Mouse (Mus musculus): Measurements from ENCODE around the gene Elmo1. TPM values are rescaled to one million over a fixed set of nuclear protein-coding genes. Genes with fewer than 3 reads are reported as not detected.

Gene Elmo1
- polyA plus RNA-seq, 1 experiment, result 0.40 TPM

DNA sequence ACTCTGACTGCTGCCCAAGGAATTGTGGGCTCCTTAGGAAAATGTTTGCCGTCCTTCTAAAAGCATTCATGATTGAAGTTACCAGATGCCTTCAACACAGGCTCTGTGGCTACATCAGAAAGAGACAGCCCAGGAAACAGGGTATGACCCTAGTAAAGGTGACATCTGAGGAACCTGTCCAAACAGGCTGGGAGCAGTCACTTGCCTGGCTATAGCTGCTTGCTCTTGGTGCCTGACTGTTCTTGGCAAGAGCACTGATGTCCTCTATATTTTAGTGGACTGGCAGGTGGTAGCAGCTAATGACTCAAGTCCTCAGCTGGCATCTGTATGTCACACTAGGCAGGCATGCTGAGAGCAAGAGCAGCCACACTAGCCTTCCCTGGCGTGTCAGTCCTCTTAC, 468.0 kb downstream of the Elmo1 start:
- H3ac ChIP-seq (ENCODE audit: control insufficient read depth, insufficient read length), result no peak overlapping the region
- no peaks in the 10 kb centered on the region for H3K79me2 ChIP-seq (ENCODE audit: control insufficient read depth, insufficient read depth)
- no peak overlapping the region for H3K4me3 ChIP-seq
- no peaks in the 10 kb centered on the region for H3K36me3 ChIP-seq (ENCODE audit: control insufficient read depth, insufficient read depth)
- no peaks in the 10 kb centered on the region for H3K27me3 ChIP-seq (ENCODE audit: control insufficient read depth, insufficient read depth, insufficient read length)
- no peak overlapping the region for H3K4me2 ChIP-seq (ENCODE audit: low read depth)
- TF ChIP-seq MYOD1 (IDR thresholded peaks at IDR 0.05; ENCODE audit: control insufficient read depth in 1 of 3, insufficient read length in 2 of 3, low read depth in 2 of 3), result no peak

DNA sequence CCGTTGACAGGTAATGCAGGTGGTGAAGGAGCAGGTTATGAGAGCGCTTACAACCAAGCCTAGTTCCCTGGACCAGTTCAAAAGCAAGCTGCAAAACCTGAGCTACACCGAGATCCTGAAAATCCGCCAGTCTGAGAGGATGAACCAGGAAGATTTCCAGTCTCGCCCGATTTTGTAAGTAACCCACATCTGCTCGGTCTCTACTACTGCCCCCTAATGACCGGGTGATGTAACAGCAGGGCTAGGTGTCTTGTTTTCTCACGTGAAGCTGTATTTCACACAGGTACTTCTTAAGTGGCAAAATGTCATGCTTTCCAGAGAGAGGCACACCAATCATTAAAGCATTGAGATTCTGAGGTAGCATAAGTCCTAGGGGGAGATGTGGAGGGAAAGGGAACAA, 474.0 kb downstream of the Elmo1 start:
- Histone ChIP-seq H3K4me3 (no peak overlapping the region), H3K36me3 (ENCODE audit: control insufficient read depth, insufficient read depth) (no peaks in the 10 kb centered on the region), H3ac (ENCODE audit: control insufficient read depth, insufficient read length) (no peak overlapping the region), H3K4me2 (ENCODE audit: low read depth) (no peak overlapping the region), H3K79me2 (ENCODE audit: control insufficient read depth, insufficient read depth) (no peaks in the 10 kb centered on the region), H3K27me3 (ENCODE audit: control insufficient read depth, insufficient read depth, insufficient read length) (no peaks in the 10 kb centered on the region)
- TF ChIP-seq TCF3 (IDR thresholded peaks at IDR 0.05; ENCODE audit: insufficient read length, low read depth), result no peak
- TF ChIP-seq MYOD1 (IDR thresholded peaks at IDR 0.05; ENCODE audit: control insufficient read depth in 1 of 3, insufficient read length in 2 of 3, low read depth in 2 of 3), result no peak
- TF ChIP-seq CEBPB (IDR thresholded peaks at IDR 0.05; ENCODE audit: insufficient read depth, poor library complexity, severe bottlenecking), result no peak
- TF ChIP-seq TCF12 (IDR thresholded peaks at IDR 0.05; ENCODE audit: insufficient read depth, poor library complexity, severe bottlenecking), result no peak
- TF ChIP-seq MAX (IDR thresholded peaks at IDR 0.05; ENCODE audit: low read depth), result no peak
- TF ChIP-seq MYOG (IDR thresholded peaks at IDR 0.05; ENCODE audit: control insufficient read depth in 1 of 3, insufficient read depth in 1 of 3, insufficient read length in 2 of 3, low read depth in 2 of 3), result no peak
- no peak for TF ChIP-seq USF1 (IDR thresholded peaks at IDR 0.05; ENCODE audit: low read depth)
- no peak for TF ChIP-seq REST (IDR thresholded peaks at IDR 0.05; ENCODE audit: insufficient read depth, insufficient read length)
- no peak for TF ChIP-seq SRF (IDR thresholded peaks at IDR 0.05; ENCODE audit: control insufficient read depth, insufficient read length, low read depth)
- TF ChIP-seq POLR2AphosphoS2 (IDR thresholded peaks at IDR 0.05; ENCODE audit: insufficient read length, low read depth), result no peak
- no peak for TF ChIP-seq POLR2A (IDR thresholded peaks at IDR 0.05; ENCODE audit: insufficient read length, low read depth)
- TF ChIP-seq E2F4 (IDR thresholded peaks at IDR 0.05; ENCODE audit: insufficient read depth), result no peak

DNA sequence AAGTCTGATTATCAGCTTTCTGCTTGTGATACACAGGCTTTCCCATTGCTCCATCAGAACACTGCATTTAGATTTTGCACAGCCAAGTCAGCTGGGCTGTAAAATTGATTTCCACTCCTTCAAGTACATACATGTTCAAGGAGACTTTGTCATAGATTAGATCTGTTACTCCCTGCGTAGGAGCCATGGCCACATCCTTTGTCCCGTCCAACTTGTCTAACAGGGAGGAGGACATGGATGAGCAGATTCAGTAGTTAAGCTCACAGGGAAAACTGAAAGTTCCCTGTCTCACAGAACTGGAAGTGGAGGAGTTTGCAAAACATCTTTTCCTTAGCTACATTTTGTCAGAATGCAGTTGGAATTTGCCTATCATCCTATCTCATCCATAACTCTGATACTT, 484.8 kb downstream of the Elmo1 start:
- Histone ChIP-seq H3K36me3 (ENCODE audit: control insufficient read depth, insufficient read depth) (no peaks in the 10 kb centered on the region), H3K27me3 (ENCODE audit: control insufficient read depth, insufficient read depth, insufficient read length) (no peaks in the 10 kb centered on the region), H3K4me3 (no peak overlapping the region), H3K4me2 (ENCODE audit: low read depth) (no peak overlapping the region), H3K79me2 (ENCODE audit: control insufficient read depth, insufficient read depth) (no peaks in the 10 kb centered on the region), H3ac (ENCODE audit: control insufficient read depth, insufficient read length) (no peak overlapping the region)
- TF ChIP-seq E2F4 (IDR thresholded peaks at IDR 0.05; ENCODE audit: insufficient read depth) (no peak), MYOG (IDR thresholded peaks at IDR 0.05; ENCODE audit: control insufficient read depth in 1 of 3, insufficient read depth in 1 of 3, insufficient read length in 2 of 3, low read depth in 2 of 3) (no peak), REST (IDR thresholded peaks at IDR 0.05; ENCODE audit: insufficient read depth, insufficient read length) (no peak), SRF (IDR thresholded peaks at IDR 0.05; ENCODE audit: control insufficient read depth, insufficient read length, low read depth) (no peak), MYOD1 (IDR thresholded peaks at IDR 0.05; ENCODE audit: control insufficient read depth in 1 of 3, insufficient read length in 2 of 3, low read depth in 2 of 3) (no peak), TCF3 (IDR thresholded peaks at IDR 0.05; ENCODE audit: insufficient read length, low read depth) (no peak), USF1 (IDR thresholded peaks at IDR 0.05; ENCODE audit: low read depth) (no peak), MAX (IDR thresholded peaks at IDR 0.05; ENCODE audit: low read depth) (no peak), TCF12 (IDR thresholded peaks at IDR 0.05; ENCODE audit: insufficient read depth, poor library complexity, severe bottlenecking) (no peak), POLR2A (IDR thresholded peaks at IDR 0.05; ENCODE audit: insufficient read length, low read depth) (no peak)

DNA sequence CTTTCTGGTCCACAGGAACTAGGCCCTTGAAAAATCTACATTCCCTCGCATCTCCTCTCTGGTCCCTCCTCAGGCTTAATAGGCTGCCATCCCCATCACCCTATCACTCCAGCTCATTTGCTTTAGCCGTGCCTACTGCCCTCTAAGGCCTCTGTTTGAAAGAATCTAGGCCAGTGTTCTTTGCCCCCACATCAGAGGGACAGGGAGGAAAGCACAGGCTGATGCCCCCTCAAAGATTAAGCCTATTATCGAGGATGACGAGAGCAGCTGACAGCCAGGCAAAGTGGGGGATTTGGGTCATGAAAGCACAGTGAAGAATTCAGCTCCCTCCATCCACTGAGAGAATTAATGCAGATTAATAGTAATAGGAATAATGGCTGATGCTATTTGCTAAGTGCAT, 495.5 kb downstream of the Elmo1 start:
- H3K4me2 ChIP-seq (ENCODE audit: low read depth), result no peak overlapping the region
- TF ChIP-seq POLR2AphosphoS2 (IDR thresholded peaks at IDR 0.05; ENCODE audit: insufficient read length, low read depth) (no peak), MYOG (IDR thresholded peaks at IDR 0.05; ENCODE audit: control insufficient read depth in 1 of 3, insufficient read depth in 1 of 3, insufficient read length in 2 of 3, low read depth in 2 of 3) (no peak), CEBPB (IDR thresholded peaks at IDR 0.05; ENCODE audit: insufficient read depth, poor library complexity, severe bottlenecking) (no peak), POLR2A (IDR thresholded peaks at IDR 0.05; ENCODE audit: insufficient read length, low read depth) (no peak), E2F4 (IDR thresholded peaks at IDR 0.05; ENCODE audit: insufficient read depth) (no peak), USF1 (IDR thresholded peaks at IDR 0.05; ENCODE audit: low read depth) (no peak), SRF (IDR thresholded peaks at IDR 0.05; ENCODE audit: control insufficient read depth, insufficient read length, low read depth) (no peak), MAX (IDR thresholded peaks at IDR 0.05; ENCODE audit: low read depth) (no peak), MYOD1 (IDR thresholded peaks at IDR 0.05; ENCODE audit: control insufficient read depth in 1 of 3, insufficient read length in 2 of 3, low read depth in 2 of 3) (no peak), TCF3 (IDR thresholded peaks at IDR 0.05; ENCODE audit: insufficient read length, low read depth) (no peak), TCF12 (IDR thresholded peaks at IDR 0.05; ENCODE audit: insufficient read depth, poor library complexity, severe bottlenecking) (no peak), REST (IDR thresholded peaks at IDR 0.05; ENCODE audit: insufficient read depth, insufficient read length) (no peak)
- no peak overlapping the region for H3ac ChIP-seq (ENCODE audit: control insufficient read depth, insufficient read length)
- H3K36me3 ChIP-seq (ENCODE audit: control insufficient read depth, insufficient read depth), result no peaks in the 10 kb centered on the region
- H3K27me3 ChIP-seq (ENCODE audit: control insufficient read depth, insufficient read depth, insufficient read length), result no peaks in the 10 kb centered on the region
- H3K4me3 ChIP-seq, result no peak overlapping the region
- H3K79me2 ChIP-seq (ENCODE audit: control insufficient read depth, insufficient read depth), result no peaks in the 10 kb centered on the region

DNA sequence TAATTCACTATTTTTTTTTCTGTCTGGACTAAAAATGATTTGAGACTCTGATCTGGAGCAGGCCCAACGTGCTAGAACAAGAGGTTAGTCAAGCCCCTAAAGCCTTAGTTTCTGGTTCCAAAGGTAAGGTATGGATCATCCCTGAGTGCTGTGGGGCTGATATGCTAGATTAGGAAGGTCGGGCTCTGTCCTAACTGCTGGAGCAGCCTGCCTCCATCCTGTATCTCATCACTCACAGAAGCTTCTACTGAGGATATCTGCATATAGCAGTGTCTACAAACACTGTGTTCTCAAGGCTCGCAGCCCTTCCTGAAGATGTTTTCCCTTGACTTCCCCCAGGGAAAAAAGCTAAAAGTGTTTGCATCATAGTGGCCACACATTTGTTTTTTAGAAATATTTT, 496.1 kb downstream of the Elmo1 start:
- Histone ChIP-seq H3K4me3 (no peak overlapping the region), H3K27me3 (ENCODE audit: control insufficient read depth, insufficient read depth, insufficient read length) (no peaks in the 10 kb centered on the region), H3K4me2 (ENCODE audit: low read depth) (no peak overlapping the region), H3K79me2 (ENCODE audit: control insufficient read depth, insufficient read depth) (no peaks in the 10 kb centered on the region), H3K36me3 (ENCODE audit: control insufficient read depth, insufficient read depth) (no peaks in the 10 kb centered on the region), H3ac (ENCODE audit: control insufficient read depth, insufficient read length) (no peak overlapping the region)
- no peak for TF ChIP-seq TCF3 (IDR thresholded peaks at IDR 0.05; ENCODE audit: insufficient read length, low read depth)
- TF ChIP-seq POLR2A (IDR thresholded peaks at IDR 0.05; ENCODE audit: insufficient read length, low read depth), result no peak
- no peak for TF ChIP-seq SRF (IDR thresholded peaks at IDR 0.05; ENCODE audit: control insufficient read depth, insufficient read length, low read depth)
- TF ChIP-seq USF1 (IDR thresholded peaks at IDR 0.05; ENCODE audit: low read depth), result no peak
- TF ChIP-seq POLR2AphosphoS2 (IDR thresholded peaks at IDR 0.05; ENCODE audit: insufficient read length, low read depth), result no peak
- TF ChIP-seq MAX (IDR thresholded peaks at IDR 0.05; ENCODE audit: low read depth), result no peak
- no peak for TF ChIP-seq E2F4 (IDR thresholded peaks at IDR 0.05; ENCODE audit: insufficient read depth)
- TF ChIP-seq MYOG (IDR thresholded peaks at IDR 0.05; ENCODE audit: control insufficient read depth in 1 of 3, insufficient read depth in 1 of 3, insufficient read length in 2 of 3, low read depth in 2 of 3), result no peak
- no peak for TF ChIP-seq REST (IDR thresholded peaks at IDR 0.05; ENCODE audit: insufficient read depth, insufficient read length)
- no peak for TF ChIP-seq TCF12 (IDR thresholded peaks at IDR 0.05; ENCODE audit: insufficient read depth, poor library complexity, severe bottlenecking)
- TF ChIP-seq MYOD1 (IDR thresholded peaks at IDR 0.05; ENCODE audit: control insufficient read depth in 1 of 3, insufficient read length in 2 of 3, low read depth in 2 of 3), result no peak
